Mouse (Mus musculus) layer of hippocampus, adult 9-10 months (tissue): ENCODE data around the gene Gm49661.

Source experiments
- DNase-seq: peaks from one replicate; pipeline ENCODE4 v3.0.0; 2022; ENCODE audit warnings: low spot score

Gene Gm49661

GRCm38 (mm10) chr8:84934860-84935259 lies 34.4 kb downstream of the Gm49661 start:
- no peak for DNase-seq

GRCm38 (mm10) chr8:84933767-84934559 lies 35.3 kb downstream of the Gm49661 start:
- no peak for DNase-seq

- no peak for DNase-seq
Measured at GRCm38 (mm10) chr8:84930582-84930981, 38.7 kb downstream of the Gm49661 start.

- DNase-seq: no peak
Measured at GRCm38 (mm10) chr8:84928456-84929306, 40.6 kb downstream of the Gm49661 start.

- DNase-seq: no peak
Measured at GRCm38 (mm10) chr8:84927513-84927912, 41.7 kb downstream of the Gm49661 start.

GRCm38 (mm10) chr8:84925557-84925956 lies 43.7 kb downstream of the Gm49661 start:
- DNase-seq: no peak

GRCm38 (mm10) chr8:84921596-84921995 lies 47.6 kb downstream of the Gm49661 start:
- no peak for DNase-seq

GRCm38 (mm10) chr8:84918646-84919045 lies 50.6 kb downstream of the Gm49661 start:
- no peak for DNase-seq

GRCm38 (mm10) chr8:84917781-84918180 lies 51.5 kb downstream of the Gm49661 start:
- no peak for DNase-seq
